Mouse (Mus musculus): ENCODE data around the gene Fam205a1. TPM values are rescaled to one million over a fixed set of nuclear protein-coding genes. Genes with fewer than 3 reads are reported as not detected.
"Not testable (repeated sequence)": the region's sequence is repeated elsewhere in the genome, so short reads cannot be mapped to it uniquely, and the experiment has no call there.

The Fam205a1 gene
- 0.35 and 0.59 TPM in 2 replicates for polyA plus RNA-seq (2012; rRNA removed)

DNA sequence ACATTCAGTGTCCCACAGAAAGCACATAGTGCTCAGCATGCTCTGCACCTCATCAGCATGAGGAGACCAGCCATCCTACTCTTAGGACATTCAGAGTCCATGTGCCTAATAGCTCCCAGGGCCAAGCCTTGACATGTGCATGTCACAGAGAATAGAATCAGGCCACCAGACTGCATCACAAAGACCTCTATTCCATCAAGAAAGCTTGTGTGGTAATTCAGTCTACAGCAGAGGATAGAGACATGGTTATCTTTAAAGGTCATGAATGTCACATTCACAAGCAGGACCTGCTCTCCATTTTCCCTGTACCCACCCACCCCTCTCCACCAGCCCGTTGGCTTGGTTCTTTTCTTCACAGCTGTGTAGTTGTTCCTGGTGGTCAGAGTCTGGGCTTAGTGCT lies at the start of gene Fam205a1:
TSS of gene Fam205a1 (minus strand) at position 101 of the 400 bp plus-strand sequence.
- not testable (repeated sequence) for DNase-seq; H3K4me3 ChIP-seq (replicated peaks; ENCODE audit: insufficient read depth, low read depth, low read length); H3K4me1 ChIP-seq (ENCODE audit: control insufficient read depth, insufficient read depth, low read length); H3K27me3 ChIP-seq (ENCODE audit: control insufficient read depth, insufficient read depth, low read length); H3K27ac ChIP-seq (ENCODE audit: insufficient read depth, low read length)
- WGBS = 83% methylated on average over 1 of the region's 1 CpGs

DNA sequence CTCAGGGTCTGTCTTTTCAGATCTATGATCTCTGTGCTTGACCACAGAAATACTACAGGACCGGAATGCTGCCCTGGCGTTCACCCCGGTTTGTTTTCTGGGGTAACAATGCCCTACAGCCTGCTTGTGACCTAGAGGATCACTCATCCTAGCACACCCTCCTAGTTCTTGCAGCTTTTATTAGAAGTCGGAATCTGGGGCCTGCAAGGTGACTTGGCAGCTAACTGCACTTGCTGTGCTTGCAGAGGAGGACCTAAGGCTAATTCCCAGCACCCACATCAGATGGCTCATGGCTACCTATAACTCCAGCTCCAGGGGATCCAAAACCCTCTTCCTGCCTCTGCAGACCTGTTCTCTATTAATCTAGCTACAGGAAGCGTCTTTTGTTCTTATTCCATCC lies 49.0 kb upstream of the Fam205a1 start:
- no peak overlapping the region for H3K4me3 ChIP-seq (replicated peaks; ENCODE audit: insufficient read depth, low read depth, low read length)
- TF ChIP-seq CTCF (IDR thresholded peaks at IDR 0.05; ENCODE audit: borderline replicate concordance, insufficient read depth, low read depth, low read length) (no peak), POLR2A (IDR thresholded peaks at IDR 0.05; ENCODE audit: borderline replicate concordance, insufficient read depth, low read length) (no peak)
- no peak overlapping the region for H3K27ac ChIP-seq (ENCODE audit: insufficient read depth, low read length)
- no peaks in the 10 kb centered on the region for H3K27me3 ChIP-seq (ENCODE audit: control insufficient read depth, insufficient read depth, low read length)
- H3K4me1 ChIP-seq (ENCODE audit: control insufficient read depth, insufficient read depth, low read length) = peaks cover 6% of the 10 kb centered on the region; the same call in 1 of the 2 replicates
- 86% methylated on average over 5 of the region's 5 CpGs for WGBS
- peak in 1 of 2 experiments; percentile 39 for DNase-seq

DNA sequence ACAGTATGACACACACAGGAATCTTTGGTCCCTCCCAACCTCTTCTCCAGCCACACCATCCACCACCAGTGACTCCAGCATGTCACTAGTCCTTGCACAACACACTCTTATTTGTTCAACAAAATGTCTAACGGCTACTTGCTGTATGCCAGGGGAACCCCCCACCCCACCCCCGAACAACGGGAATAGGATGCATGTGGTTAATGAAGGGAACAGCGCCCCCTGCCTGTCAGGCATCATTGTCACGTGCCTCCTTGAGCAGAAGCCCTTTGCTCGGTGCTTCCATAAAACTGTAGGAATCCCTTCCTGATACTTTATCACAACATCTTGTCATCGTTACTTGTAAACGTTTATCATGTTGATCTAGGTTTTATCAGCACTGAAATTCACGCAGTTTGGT lies 48.5 kb upstream of the Fam205a1 start:
- no peak overlapping the region for H3K4me3 ChIP-seq (replicated peaks; ENCODE audit: insufficient read depth, low read depth, low read length)
- no peak for TF ChIP-seq POLR2A (IDR thresholded peaks at IDR 0.05; ENCODE audit: borderline replicate concordance, insufficient read depth, low read length)
- TF ChIP-seq CTCF (IDR thresholded peaks at IDR 0.05; ENCODE audit: borderline replicate concordance, insufficient read depth, low read depth, low read length) = peak; percentile 40; the same call in 1 of the 2 replicates
- 59% methylated on average over 9 of the region's 9 CpGs for WGBS
- DNase-seq = no peak
- no peaks in the 10 kb centered on the region for H3K27me3 ChIP-seq (ENCODE audit: control insufficient read depth, insufficient read depth, low read length)
- H3K27ac ChIP-seq (ENCODE audit: insufficient read depth, low read length) = no peak overlapping the region
- peaks cover 6% of the 10 kb centered on the region; the same call in 1 of the 2 replicates for H3K4me1 ChIP-seq (ENCODE audit: control insufficient read depth, insufficient read depth, low read length)

DNA sequence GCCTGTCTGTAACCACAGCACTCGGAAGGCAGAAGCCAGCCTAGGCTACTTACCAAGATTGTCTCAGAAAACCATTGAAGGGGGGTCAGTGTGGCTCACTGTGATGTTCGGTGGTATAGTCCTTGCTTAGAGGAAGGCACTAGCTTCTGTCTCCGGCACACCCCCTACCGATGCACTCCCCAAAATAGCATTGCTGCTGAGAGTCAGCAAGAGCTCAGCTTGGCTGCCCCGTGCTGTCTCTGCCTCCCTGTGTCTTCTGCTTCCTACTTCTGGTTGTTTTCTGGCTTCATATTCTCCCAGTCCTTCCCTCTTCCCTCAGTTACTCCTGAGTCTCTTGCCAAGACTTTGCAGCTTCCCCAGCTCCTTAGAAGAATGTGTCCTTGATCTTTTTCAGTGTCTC lies 47.2 kb upstream of the Fam205a1 start:
- 14% methylated on average over 5 of the region's 5 CpGs for WGBS
- TF ChIP-seq CTCF (IDR thresholded peaks at IDR 0.05; ENCODE audit: borderline replicate concordance, insufficient read depth, low read depth, low read length) (no peak), POLR2A (IDR thresholded peaks at IDR 0.05; ENCODE audit: borderline replicate concordance, insufficient read depth, low read length) (no peak)
- H3K4me1 ChIP-seq (ENCODE audit: control insufficient read depth, insufficient read depth, low read length) = peaks cover 6% of the 10 kb centered on the region; the same call in 1 of the 2 replicates
- peak in 1 of 2 experiments; percentile 11 for DNase-seq
- H3K27ac ChIP-seq (ENCODE audit: insufficient read depth, low read length) = no peak overlapping the region
- no peak overlapping the region for H3K4me3 ChIP-seq (replicated peaks; ENCODE audit: insufficient read depth, low read depth, low read length)
- H3K27me3 ChIP-seq (ENCODE audit: control insufficient read depth, insufficient read depth, low read length) = no peaks in the 10 kb centered on the region

DNA sequence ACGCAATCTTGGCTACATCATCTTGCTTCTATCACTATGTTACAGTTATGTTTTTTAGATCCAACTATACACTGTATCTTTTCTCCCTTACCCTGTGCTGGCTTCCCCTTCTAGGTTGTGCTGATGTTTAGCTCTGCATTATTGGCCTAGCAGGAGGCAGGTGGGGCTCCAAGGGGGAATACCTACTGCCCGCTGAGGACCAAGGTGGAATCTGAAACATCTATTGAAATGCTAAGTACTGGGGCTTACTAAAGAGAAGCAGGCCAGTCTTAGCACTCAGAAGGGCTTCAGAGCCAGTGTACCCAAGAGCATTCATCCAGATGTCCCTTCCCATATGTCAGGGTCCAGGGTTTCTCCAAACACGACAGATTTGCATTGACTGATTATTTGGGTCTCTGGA lies 45.2 kb upstream of the Fam205a1 start:
- no peak for DNase-seq
- Histone ChIP-seq H3K27me3 (ENCODE audit: control insufficient read depth, insufficient read depth, low read length) (no peaks in the 10 kb centered on the region), H3K4me1 (ENCODE audit: control insufficient read depth, insufficient read depth, low read length) (peaks cover 6% of the 10 kb centered on the region; the same call in 1 of the 2 replicates), H3K27ac (ENCODE audit: insufficient read depth, low read length) (no peak overlapping the region), H3K4me3 (replicated peaks; ENCODE audit: insufficient read depth, low read depth, low read length) (no peak overlapping the region)
- WGBS = 53% methylated on average over 3 of the region's 3 CpGs
- TF ChIP-seq POLR2A (IDR thresholded peaks at IDR 0.05; ENCODE audit: borderline replicate concordance, insufficient read depth, low read length) (no peak), CTCF (IDR thresholded peaks at IDR 0.05; ENCODE audit: borderline replicate concordance, insufficient read depth, low read depth, low read length) (no peak)

DNA sequence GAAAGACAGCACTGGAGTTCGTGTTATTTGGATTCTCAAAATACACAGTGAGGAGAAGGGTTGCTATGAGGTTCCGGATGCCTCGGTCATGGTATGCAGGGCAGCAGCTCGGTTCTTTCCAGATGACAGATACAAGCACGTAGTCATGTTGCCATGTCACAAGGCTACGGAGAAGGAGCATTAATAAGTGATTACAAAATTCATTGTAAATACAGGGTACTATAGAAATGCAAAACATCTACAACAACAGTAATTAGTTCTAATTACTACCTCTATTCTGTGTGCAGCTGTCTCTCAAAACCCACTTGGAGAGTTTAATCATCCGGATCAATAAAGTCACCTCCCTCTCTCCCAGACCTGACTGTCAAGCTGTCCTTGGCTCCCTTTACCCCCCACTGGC lies 41.4 kb upstream of the Fam205a1 start:
- DNase-seq = no peak
- 56% methylated on average over 7 of the region's 7 CpGs for WGBS
- TF ChIP-seq CTCF (IDR thresholded peaks at IDR 0.05; ENCODE audit: borderline replicate concordance, insufficient read depth, low read depth, low read length) (no peak), POLR2A (IDR thresholded peaks at IDR 0.05; ENCODE audit: borderline replicate concordance, insufficient read depth, low read length) (no peak)

DNA sequence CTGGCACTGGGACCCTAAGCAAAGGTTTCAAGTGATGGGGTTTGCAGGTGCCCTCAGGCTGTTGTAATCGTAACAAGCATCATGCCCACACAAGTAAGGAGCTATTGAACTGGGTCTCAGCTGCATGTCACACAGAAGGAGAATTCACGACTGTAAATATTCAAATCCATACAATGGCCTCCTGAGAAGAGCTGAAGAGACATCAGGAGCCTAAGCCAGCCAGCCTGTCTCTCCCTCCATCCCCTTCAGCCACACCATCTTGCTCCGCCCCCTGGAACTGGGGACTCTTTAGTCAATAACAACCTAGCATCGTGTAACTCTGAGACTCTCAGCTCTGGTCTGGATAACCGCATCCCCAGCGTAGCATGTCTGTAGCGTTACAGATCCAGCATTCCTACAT lies 37.5 kb upstream of the Fam205a1 start:
- H3K27ac ChIP-seq (ENCODE audit: insufficient read depth, low read length) = no peak overlapping the region
- WGBS = 65% methylated on average over 7 of the region's 7 CpGs
- no peak for TF ChIP-seq POLR2A (IDR thresholded peaks at IDR 0.05; ENCODE audit: borderline replicate concordance, insufficient read depth, low read length)
- no peak for TF ChIP-seq CTCF (IDR thresholded peaks at IDR 0.05; ENCODE audit: borderline replicate concordance, insufficient read depth, low read depth, low read length)
- no peak overlapping the region for H3K4me3 ChIP-seq (replicated peaks; ENCODE audit: insufficient read depth, low read depth, low read length)
- no peak for DNase-seq
- H3K4me1 ChIP-seq (ENCODE audit: control insufficient read depth, insufficient read depth, low read length) = no peaks in the 10 kb centered on the region
- H3K27me3 ChIP-seq (ENCODE audit: control insufficient read depth, insufficient read depth, low read length) = no peaks in the 10 kb centered on the region

More for the DNA sequence above, 41.4 kb upstream of the Fam205a1 start:
- Histone ChIP-seq H3K4me1 (ENCODE audit: control insufficient read depth, insufficient read depth, low read length) (no peaks in the 10 kb centered on the region), H3K27ac (ENCODE audit: insufficient read depth, low read length) (no peak overlapping the region), H3K27me3 (ENCODE audit: control insufficient read depth, insufficient read depth, low read length) (no peaks in the 10 kb centered on the region), H3K4me3 (replicated peaks; ENCODE audit: insufficient read depth, low read depth, low read length) (no peak overlapping the region)

DNA sequence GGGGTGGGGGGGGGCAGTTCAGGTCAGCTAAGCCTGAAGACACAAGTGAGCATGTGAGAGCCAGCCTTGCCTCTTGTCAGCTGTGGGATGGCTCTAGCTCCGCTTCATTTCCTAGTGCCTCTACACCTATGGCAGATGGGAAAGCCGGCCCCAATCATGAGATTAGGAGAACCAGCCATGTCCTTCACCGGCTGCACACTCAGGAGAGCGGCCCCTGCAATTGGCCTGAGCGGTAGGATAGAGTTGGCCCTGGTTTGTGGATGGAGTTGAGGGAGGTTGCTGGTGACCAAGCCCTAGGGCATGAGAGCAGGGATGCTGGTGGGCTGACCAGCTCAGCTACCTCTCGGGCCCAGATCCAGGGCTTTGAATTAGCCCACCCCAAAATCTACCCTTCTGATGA lies 35.1 kb upstream of the Fam205a1 start:
- Histone ChIP-seq H3K4me3 (replicated peaks; ENCODE audit: insufficient read depth, low read depth, low read length) (no peak overlapping the region), H3K27ac (ENCODE audit: insufficient read depth, low read length) (no peak overlapping the region), H3K27me3 (ENCODE audit: control insufficient read depth, insufficient read depth, low read length) (no peaks in the 10 kb centered on the region), H3K4me1 (ENCODE audit: control insufficient read depth, insufficient read depth, low read length) (no peaks in the 10 kb centered on the region)
- DNase-seq = no peak
- 81% methylated on average over 6 of the region's 6 CpGs for WGBS
- no peak for TF ChIP-seq POLR2A (IDR thresholded peaks at IDR 0.05; ENCODE audit: borderline replicate concordance, insufficient read depth, low read length)
- no peak for TF ChIP-seq CTCF (IDR thresholded peaks at IDR 0.05; ENCODE audit: borderline replicate concordance, insufficient read depth, low read depth, low read length)
